Mouse (Mus musculus) left cerebral cortex, postnatal 25 days (tissue): ENCODE results near the gene Atp2c2. TPM values are rescaled to one million over a fixed set of nuclear protein-coding genes. Genes with fewer than 3 reads are reported as not detected.

Experiments
- DNase-seq, 2 experiments: peaks; one replicate each; pipeline ENCODE4 v3.0.0; 2022; ENCODE audit warnings: low spot score in 2 of 2, mixed read lengths in 1 of 2
- intact Hi-C: fragments of 180-260 bp; cut with DNase I; formaldehyde crosslinking; loops from one replicate; pipeline ENCODE4 v1.15.1; 2025
- total RNA-seq, 2 experiments: library from RNA; stranded (reverse); gene quantifications; 2 replicates each; pipeline ENCODE4 v1.2.3; 2021

Gene Atp2c2
- total RNA-seq, 2 experiments from 2014 or later, result 1.9 to 2.1 TPM

- intact Hi-C loops, result loop anchor here (2.0 to 10.0 kb wide), 2 partner anchors 148 to 334 kb away; partner anchors contain the start of gene Necab2
- DNase-seq, result peak; percentile 87 to 93
Measured at GRCm38 (mm10) chr8:119779013-119779737, 79.4 kb downstream of the Atp2c2 start.

- intact Hi-C loops, result no loop called here
- DNase-seq, result no peak
Measured at GRCm38 (mm10) chr8:119780402-119781049, 80.7 kb downstream of the Atp2c2 start.

- DNase-seq, result no peak
- intact Hi-C loops, result no loop called here
Measured at GRCm38 (mm10) chr8:119781086-119781840, 81.5 kb downstream of the Atp2c2 start.

GRCm38 (mm10) chr8:119782715-119783114 lies 82.9 kb downstream of the Atp2c2 start:
- intact Hi-C loops, result loop anchor here (1.0 kb wide), 1 partner anchor 61 kb away; no protein-coding TSS in a partner anchor
- DNase-seq, result peak; percentile 81 to 84

GRCm38 (mm10) chr8:119783579-119783978 lies 83.8 kb downstream of the Atp2c2 start:
- intact Hi-C loops, result no loop called here
- no peak for DNase-seq

- intact Hi-C loops, result no loop called here
Measured at GRCm38 (mm10) chr8:119784141-119784574, 84.3 kb downstream of the Atp2c2 start.

GRCm38 (mm10) chr8:119784676-119785075 lies 84.9 kb downstream of the Atp2c2 start:
- intact Hi-C loops, result no loop called here
- DNase-seq, result no peak

More at GRCm38 (mm10) chr8:119784141-119784574, 84.3 kb downstream of the Atp2c2 start:
- DNase-seq, result no peak

- intact Hi-C loops, result no loop called here
- no peak for DNase-seq
Measured at GRCm38 (mm10) chr8:119785764-119786405, 86.1 kb downstream of the Atp2c2 start.

- no peak for DNase-seq
- intact Hi-C loops, result no loop called here
Measured at GRCm38 (mm10) chr8:119786871-119787270, 87.1 kb downstream of the Atp2c2 start.

- intact Hi-C loops, result no loop called here
- DNase-seq, result no peak
Measured at GRCm38 (mm10) chr8:119787341-119787740, 87.5 kb downstream of the Atp2c2 start.

GRCm38 (mm10) chr8:119788607-119789381 lies 89.0 kb downstream of the Atp2c2 start:
- intact Hi-C loops, result no loop called here
- DNase-seq, result no peak

GRCm38 (mm10) chr8:119789581-119789980 lies 89.8 kb downstream of the Atp2c2 start:
- intact Hi-C loops, result no loop called here
- no peak for DNase-seq

- intact Hi-C loops, result no loop called here
- no peak for DNase-seq
Measured at GRCm38 (mm10) chr8:119791804-119792704, 92.2 kb downstream of the Atp2c2 start.

GRCm38 (mm10) chr8:119794689-119795088 lies 94.9 kb downstream of the Atp2c2 start:
- intact Hi-C loops, result no loop called here
- no peak for DNase-seq

- intact Hi-C loops, result no loop called here
- DNase-seq, result no peak
Measured at GRCm38 (mm10) chr8:119795651-119796050, 95.8 kb downstream of the Atp2c2 start.

GRCm38 (mm10) chr8:119798170-119798964 lies 98.6 kb downstream of the Atp2c2 start:
- intact Hi-C loops, result no loop called here
- peak; percentile 69 to 71 for DNase-seq

GRCm38 (mm10) chr8:119798965-119799264 lies 99.1 kb downstream of the Atp2c2 start:
- intact Hi-C loops, result no loop called here

More at GRCm38 (mm10) chr8:119798965-119799264, 99.1 kb downstream of the Atp2c2 start:
- no peak for DNase-seq
